Mouse (Mus musculus) c-Kit-positive CD71-positive TER-119-negative erythroid progenitor cells, embryonic 14.5 days (primary cell): Measurements from ENCODE around the gene Tdgf1.

Experiments used
- DNase-seq: peaks from one replicate; pipeline ENCODE4 v3.0.0-alpha.2; 2013; ENCODE audit warnings: low read depth

Tdgf1 gene

GRCm38 (mm10) chr9:110953550-110954461 is 7.8 kb upstream of the Tdgf1 start:
- no peak for DNase-seq

GRCm38 (mm10) chr9:110952931-110953549 is 7.1 kb upstream of the Tdgf1 start:
- no peak for DNase-seq

DNA sequence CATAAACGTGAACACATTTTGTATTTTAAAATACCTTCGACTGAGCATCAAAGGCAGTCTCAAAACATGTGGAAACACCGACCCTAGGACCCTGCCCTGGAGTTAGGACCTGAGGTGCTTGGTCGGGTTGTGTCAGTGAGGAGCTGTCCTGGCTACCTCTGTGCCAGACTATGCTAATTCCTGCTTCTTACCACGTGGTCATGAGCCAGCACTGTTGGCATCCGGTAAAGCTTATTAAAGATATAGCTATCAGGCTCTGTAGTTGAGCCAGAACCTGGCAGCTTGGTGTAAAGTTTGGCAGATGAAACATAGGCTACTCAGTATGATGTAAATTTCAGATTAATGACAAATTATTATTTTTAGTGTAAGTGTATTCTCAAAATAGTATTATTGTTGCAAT is 6.4 kb upstream of the Tdgf1 start:
- no peak for DNase-seq

DNA sequence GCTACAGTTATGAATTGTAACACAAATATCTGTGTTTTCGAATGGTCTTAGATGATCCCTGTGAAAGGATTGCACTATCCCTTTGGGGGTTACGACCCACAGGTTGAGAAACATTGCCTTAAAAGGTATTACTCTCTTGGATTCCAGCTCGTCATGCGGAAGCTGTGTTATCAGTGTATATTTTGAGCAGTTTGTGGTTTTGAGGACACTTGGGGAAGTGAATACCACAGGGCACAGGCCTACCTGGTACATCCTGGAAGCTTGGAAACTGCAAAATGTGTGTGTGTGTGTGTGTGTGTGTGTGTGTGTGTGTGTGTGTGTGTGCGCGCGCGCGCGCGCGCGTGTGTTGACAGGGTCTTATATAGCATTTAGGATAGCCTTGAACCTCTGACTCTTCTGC is 5.9 kb upstream of the Tdgf1 start:
- no peak for DNase-seq

DNA sequence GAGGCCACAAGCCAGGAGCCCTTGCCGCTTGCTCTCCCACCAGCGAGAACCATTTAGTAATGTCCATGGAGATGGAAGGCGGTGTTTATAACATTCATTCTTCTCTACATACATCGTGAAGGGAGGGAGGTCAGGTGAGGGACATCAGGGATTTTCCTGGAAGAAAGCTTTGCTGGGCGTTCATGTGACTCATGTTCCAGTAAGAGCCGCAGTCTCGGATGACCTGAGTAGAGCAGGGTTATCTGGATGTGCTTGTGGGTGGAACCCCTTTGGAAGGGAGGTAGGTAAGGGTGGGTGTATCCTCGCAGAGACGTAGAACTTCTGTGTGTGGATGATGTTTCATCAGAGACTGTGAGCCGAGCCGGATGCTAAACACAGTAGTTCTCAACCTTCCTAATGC is 5.4 kb upstream of the Tdgf1 start, which contains the start of gene Lrrc2:
TSS of gene Lrrc2 (plus strand) at position 149 of the 400 bp plus-strand sequence.
- no peak for DNase-seq

GRCm38 (mm10) chr9:110950109-110950508 is 4.2 kb upstream of the Tdgf1 start:
- DNase-seq = no peak

DNA sequence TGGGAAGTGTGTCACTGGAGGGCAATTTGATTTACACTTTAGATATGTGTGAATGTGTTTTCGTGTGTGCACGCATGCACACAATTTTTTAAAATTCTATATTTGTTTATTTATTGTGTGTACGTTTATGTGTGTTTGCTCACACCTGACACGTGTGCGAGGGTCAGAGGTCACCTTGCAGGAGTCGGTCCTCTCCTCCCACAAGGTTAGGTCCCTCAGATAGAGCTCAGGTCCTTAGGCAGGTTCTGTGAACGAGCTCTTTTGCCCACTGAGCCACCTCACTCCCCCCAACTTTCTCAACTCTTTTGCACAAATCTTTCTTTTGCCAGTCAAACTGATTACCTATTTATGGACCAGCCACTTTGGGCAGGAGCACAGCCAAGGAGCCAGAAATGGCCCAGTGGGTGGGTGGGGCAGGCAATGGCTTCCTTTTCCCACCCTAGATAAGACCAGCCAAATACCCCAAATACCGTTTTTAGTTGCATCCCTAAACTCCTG is 2.9 kb upstream of the Tdgf1 start:
- DNase-seq = no peak

- no peak for DNase-seq
Measured at GRCm38 (mm10) chr9:110947900-110948299, 1.9 kb upstream of the Tdgf1 start.

GRCm38 (mm10) chr9:110947261-110947661 is 1.3 kb upstream of the Tdgf1 start:
- DNase-seq = no peak

DNA sequence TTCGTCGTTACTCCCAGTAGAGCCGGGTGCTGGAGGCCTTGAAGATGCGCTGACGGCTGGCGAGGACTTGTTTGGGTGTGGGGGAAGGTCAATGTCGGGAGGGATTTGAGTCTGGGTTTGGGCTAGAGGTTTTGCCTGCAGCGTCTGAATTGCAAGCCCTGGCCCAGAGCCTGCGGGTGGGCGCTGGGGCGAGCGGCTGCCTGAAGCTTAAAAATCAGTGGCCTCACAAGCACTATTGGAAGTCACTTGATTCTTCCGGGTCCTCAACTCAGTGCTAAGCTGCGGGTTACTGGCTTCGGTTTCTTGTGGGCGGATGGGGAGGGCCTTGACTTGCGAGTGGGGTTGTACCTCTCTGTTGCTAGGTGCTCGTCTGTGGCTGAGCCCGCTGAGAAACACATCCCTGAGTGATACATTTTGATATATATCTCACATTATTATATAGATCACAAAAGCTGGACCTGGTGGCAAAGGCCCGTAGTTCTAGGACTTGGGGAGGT is 638 bp upstream of the Tdgf1 start:
- no peak for DNase-seq

- DNase-seq = no peak
Measured at GRCm38 (mm10) chr9:110945343-110945742, 615 bp downstream of the Tdgf1 start.

GRCm38 (mm10) chr9:110944265-110944664 is 1.7 kb downstream of the Tdgf1 start:
- no peak for DNase-seq

DNA sequence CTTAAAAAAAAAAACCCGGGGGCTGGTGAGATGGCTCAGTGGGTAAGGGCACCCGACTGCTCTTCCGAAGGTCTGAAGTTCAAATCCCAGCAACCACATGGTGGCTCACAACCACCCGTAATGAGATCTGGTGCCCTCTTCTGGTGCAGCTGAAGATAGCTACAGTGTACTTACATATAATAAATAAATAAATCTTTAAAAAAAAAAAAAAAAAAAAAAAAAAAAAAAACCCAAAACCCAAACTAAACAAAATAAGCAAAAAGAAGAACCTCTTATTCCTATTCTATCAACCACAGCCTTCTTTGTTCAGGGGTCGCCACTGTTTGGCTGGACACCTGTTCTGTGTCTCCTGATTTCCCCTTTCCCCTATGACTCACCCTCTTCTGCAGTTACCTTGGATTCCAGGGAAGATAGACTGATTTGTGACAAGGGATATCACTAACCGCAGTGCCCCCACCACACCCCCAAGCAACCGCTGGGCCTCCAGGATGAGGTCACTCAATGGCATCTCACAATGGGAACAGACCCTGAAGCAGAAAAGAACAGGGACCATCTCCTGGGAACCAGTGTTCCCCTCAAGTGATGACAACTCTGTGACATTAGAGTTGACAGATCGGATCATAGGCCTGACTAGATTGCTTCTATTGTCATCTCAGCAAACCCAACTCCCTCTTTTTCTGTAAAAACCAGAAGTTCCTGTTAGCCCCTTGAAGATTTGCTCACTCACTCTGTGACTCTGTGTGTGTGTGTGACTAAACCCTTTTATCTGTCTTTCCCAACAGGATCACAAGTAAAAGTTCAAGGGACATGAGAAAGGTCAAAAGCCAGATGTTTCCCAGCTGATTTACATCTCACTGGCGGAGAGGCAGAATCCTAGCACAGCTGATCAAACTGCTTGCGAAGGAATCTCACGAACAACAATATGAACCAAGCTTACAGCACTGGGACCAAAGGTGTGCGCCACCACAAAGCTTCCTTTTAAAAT is 8.2 kb downstream of the Tdgf1 start:
- no peak for DNase-seq

- DNase-seq = no peak
Measured at GRCm38 (mm10) chr9:110935941-110936340, 10.0 kb downstream of the Tdgf1 start.

DNA sequence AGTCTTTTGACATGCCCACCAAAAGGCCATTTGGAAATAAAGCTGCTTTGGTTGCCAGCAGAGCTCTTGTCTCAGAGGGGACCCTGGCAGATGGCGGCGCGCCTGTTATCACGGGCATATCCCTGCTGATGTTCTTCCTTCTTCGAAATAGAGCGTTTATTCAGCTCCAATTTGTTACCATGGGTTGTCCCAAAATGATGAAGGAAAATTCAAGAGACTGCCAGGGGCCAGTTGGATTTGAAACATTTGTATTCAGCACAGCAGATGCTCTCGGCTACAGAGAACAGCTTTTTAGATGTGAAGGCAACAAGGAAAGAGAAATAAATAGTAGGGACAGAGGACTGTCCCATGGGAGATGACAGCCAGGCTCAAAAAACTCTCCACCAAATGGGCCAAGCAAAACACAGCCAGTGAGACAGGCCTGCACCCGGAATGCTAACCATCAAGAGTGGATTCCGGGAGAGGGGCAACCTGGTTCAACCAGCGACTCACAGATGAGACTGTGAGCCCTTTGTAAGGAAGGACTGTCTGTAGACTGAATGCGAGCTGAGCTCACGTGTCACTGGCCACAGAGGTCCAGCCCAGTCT is 12.0 kb downstream of the Tdgf1 start:
- no peak for DNase-seq

DNA sequence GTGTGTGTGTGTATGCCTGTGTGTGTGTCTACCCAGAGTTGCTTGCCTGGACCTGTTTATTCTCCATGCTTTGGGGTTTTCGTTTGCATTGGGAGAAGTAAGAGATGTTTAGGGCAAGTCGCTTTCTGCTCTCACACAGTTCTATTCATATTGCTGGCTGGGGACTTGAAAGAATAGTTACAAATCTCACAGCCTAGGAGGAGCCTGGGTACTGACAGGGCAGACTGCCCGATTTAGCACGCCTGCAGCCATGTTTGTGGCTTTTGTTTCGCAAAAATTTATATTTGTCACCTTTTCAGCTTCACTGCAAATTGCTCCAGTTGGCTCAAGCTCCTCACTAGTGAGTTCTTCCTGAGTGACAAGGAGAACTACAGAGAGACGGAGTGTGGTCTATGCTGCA is 14.4 kb downstream of the Tdgf1 start:
- no peak for DNase-seq

- DNase-seq = peak; percentile 27
Measured at GRCm38 (mm10) chr9:110922759-110923158, 23.2 kb downstream of the Tdgf1 start.

GRCm38 (mm10) chr9:110920665-110921419 is 25.1 kb downstream of the Tdgf1 start:
- DNase-seq = no peak

DNA sequence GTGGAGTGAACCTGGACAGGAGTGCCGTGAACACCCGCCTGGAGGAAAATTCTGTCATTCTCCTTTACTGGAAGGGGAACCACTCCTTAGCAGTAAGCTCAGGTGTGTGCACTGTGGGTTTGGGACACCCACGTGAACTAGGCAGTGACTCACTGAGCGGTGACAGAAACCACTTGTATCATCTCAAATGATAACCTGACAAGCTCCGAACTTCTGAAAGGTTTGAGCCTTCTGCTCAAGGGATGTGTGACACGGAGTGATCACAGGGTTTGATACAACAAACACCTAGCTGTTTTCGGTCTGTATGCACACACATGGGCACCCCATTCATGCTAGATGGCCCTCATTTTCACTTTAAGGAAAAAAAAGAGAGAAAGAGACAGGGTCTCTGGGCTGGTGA is 29.2 kb downstream of the Tdgf1 start, which contains the start of gene Fam240a:
TSS of gene Fam240a (minus strand) at position 76 of the 400 bp plus-strand sequence.
- DNase-seq = no peak

DNA sequence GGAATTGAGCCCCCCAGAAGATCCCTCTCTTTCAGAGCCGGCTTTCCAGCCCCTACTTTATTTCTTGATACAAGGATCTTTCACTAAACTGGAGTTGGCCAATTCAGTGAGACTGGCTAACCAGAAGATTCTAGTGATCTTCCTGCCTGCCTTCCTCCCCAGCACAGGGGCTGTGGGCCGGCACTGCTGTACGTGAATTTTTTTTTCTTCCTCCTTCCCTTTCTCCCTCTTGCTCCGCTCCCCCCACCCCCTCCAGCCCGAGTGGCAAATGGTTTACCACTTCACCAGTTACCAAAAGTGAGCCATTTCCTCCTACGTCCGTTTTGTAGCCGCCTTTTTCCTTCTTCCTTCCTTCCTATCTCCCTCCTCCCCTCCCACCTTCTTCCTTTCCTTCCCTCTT is 30.5 kb downstream of the Tdgf1 start:
- DNase-seq = no peak
